Mouse (Mus musculus) cerebellum, adult 8-10 months (tissue): Measurements from ENCODE around the gene Pla2g5.
A peak's percentile ranks its signal among the peaks of the same experiment; 100 is the strongest.

Source experiments
- DNase-seq: peaks from one replicate; pipeline ENCODE4 v3.0.0; 2022

Pla2g5 gene

DNA sequence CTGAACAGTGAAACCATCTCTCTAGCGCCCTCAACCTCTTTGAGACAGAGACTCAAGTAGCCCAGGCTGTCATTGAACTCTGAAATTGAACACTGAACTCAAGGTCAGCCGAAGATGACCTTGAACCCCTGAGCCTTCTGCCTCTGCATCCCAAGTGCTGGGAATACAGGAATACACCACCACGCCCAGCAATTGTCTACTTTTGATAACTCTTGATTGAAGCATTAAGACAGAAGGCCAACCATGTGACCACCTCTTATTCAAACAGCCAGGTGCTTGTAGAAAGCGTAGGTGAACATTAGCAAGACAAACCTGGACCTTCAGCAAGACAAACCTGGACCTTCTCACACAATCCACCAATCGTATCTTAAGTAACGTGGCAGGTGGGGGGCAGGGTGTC is 68.9 kb downstream of the Pla2g5 start:
- DNase-seq: no peak

- peak; percentile 7 for DNase-seq
These were observed 70.0 kb downstream of the Pla2g5 start for GRCm38 (mm10) chr4:138793276-138793675.

- no peak for DNase-seq
These were observed 70.7 kb downstream of the Pla2g5 start for GRCm38 (mm10) chr4:138792599-138792998.

- DNase-seq: no peak
These were observed 71.8 kb downstream of the Pla2g5 start for GRCm38 (mm10) chr4:138791452-138791851.

GRCm38 (mm10) chr4:138788381-138788780 is 74.9 kb downstream of the Pla2g5 start:
- no peak for DNase-seq

DNA sequence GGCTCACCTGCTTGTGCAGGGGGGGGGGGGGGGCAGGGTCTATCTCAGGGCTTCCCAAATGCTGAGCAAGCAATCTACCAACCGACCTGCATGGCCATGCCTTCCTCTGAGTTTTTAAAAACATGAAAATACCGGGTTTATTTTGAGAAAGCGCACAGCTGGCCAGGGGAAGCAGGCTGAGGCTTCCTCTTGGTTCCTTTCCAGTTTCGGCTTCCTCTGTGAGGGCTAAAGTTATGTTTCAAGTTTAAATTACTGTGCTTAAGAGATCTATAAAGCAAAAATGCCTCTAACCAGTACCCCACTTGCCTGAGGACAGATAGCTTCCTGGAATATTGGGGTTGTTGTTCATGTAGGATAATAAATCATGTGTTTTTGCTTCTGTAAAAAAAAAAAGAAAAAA is 77.1 kb downstream of the Pla2g5 start:
- no peak for DNase-seq

- no peak for DNase-seq
These were observed 77.6 kb downstream of the Pla2g5 start for GRCm38 (mm10) chr4:138785721-138786120.

DNA sequence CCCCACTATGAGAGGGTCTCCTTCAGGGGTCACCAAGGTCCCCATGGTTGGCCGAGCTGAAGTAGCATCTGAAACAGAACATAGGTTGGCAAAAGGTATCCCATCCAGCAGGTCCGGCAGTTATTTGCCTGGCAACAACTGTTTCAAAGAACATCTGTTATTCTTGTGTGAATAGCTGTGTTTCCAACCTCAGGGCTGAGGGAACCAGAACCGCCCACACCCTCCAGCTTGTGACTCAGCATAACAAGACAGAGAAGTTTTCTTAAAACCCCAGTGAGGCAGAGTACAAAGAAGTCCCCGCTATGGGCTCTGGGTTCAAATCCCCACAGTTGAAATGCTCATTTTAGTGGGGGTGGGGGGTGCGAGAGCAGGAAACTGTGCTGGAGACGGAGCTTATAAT is 81.2 kb downstream of the Pla2g5 start:
- DNase-seq: no peak

DNA sequence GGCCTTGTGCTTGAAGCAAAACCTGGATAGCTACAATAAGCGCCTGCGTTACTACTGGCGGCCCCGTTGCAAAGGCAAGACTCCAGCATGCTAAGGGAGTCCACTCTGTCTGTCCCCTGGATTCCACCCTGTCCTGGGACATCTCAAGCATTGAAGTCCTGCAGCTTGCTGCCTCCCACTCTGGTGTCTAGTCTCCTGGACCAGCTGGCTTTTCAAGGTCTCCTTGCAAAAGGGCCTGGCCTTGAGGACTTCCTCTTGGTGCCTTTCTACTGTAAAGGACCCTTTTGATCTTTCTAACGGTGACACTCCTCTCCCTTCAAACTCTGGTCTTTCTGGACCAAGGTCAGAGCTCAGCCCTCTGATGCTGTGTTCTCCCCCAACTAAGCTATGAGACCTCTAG is 83.0 kb downstream of the Pla2g5 start:
- DNase-seq: no peak

DNA sequence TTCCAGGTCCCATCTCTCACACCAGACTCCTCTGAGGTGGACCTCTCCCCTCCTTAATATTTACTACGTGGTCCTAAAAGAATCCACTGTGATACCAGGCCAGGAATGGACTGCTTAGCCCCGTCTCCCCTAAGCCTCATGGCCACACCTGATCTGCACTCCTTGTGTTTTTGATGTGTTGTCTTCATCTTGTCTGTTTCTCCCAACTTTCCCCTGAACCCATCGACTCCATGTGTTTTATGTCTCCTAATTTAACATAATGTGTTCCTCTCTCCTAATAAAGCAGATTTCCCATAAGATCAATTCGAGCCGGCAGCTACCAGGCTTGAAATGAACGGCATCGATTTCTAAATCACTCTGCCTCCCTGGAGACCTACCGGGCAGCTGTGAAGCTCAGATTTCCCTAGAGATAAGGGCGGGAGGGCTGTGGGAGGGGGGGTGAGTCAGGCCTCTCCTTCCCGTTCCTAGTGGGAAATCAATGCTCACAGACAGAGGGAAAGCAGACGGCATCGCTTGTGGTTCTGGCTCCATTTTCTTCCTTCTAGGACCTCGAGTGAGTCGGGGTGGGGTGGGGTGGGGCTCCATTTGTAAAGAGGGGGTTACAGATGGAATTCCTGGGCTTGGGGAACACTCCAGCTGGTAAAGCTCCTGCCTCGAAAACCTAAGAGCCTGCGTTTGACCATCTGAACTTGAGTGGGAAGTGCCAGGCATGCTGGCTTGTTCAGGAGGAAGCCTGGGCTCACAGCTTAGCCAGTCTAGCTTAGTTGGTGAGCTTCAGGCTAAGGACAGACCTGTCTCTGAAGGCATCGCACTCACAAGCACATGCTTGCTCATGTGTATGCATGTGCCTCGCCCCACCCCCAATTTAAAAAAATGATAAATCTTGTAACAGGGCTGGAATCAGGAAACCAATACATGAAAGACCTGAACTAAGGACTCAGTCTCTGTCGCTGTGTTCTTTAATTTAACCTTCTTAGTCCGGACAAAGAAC is 85.6 kb downstream of the Pla2g5 start:
- DNase-seq: no peak

DNA sequence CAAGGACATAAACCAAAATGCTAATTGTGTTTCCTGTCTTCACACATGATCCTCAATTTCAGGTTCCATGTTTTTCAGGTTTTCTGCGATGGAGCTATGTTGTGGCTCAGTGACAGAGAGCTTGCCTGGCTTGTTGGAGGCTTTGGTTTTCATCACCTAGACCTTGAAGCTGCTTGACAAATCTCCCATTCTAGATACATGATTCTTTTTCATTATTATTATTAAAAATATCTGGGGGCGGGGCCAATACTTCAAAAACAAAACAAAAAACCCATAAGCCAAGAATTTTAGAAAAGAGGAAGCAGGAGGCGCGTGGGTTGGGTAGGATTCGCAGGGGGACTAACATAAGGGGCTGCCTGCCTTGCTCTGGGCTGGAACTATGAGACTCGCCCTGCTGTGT is 87.8 kb downstream of the Pla2g5 start, which contains the start of gene Pla2g2d:
TSS of gene Pla2g2d (plus strand) at position 301 of the 400 bp plus-strand sequence.
- DNase-seq: no peak

GRCm38 (mm10) chr4:138772386-138772785 is 90.9 kb downstream of the Pla2g5 start:
- no peak for DNase-seq

DNA sequence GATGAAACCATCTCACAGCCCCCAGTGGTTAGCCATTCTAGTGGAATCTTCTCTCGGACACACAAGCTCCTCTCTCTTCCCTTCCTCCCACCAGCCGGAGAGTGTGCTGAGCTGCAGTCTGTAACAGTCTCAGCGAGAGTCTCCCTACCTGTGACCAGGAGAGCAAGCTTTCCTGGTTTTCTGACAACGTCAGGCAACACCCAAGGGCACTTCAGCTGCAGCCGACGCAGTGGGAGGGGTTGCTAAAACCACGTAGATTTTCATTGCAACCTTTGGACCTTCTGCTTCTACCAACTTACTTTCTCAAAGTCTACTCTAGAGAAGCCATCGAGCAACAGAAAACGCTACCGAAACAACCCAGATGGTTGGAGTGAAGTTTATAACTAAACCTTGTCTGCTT is 91.3 kb downstream of the Pla2g5 start:
- DNase-seq: no peak

GRCm38 (mm10) chr4:138762266-138762665 is 101.0 kb downstream of the Pla2g5 start:
- no peak for DNase-seq

DNA sequence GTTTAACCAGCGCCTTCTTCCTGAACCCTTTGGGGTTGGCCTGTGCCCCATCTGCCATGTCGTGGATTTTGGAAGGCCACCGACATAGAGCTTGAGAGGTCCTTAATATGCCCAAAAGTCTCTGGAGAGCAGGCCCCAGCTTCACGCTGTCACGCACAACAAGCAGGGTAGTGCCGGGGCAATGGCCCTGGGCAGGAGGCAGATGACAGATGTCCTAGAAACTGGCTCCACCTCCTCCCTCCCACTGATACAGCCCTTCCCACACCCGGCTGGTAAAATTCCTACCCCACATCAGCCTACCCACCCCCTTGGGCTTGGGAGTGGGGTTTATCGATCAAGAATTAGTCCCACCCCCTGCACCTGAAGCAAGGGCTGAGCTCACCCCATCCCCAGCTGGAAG is 105.9 kb downstream of the Pla2g5 start, which contains the start of gene Pla2g2f:
TSS of gene Pla2g2f (minus strand) at position 211 of the 400 bp plus-strand sequence.
- DNase-seq: no peak

GRCm38 (mm10) chr4:138755983-138756382 is 107.3 kb downstream of the Pla2g5 start:
- no peak for DNase-seq

- no peak for DNase-seq
These were observed 107.8 kb downstream of the Pla2g5 start for GRCm38 (mm10) chr4:138755439-138755838.

DNA sequence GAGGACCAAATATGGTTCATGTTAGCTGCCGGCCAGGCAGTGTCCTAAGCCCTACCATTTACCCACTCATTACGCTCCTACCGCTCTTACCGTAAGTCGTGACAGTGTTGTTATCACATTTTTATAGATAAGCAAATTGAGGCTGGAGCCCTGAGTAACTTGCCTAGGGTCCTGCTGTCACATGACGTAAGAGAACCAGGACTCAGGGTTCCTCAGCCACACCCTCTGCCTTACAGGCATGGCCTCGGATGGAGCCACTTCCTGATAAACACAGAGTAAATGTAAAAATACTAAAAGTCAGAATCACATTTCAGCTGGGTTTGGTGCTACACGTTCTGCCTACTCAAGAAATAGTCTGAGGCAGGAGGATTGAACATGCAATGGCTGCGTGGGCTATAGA is 108.8 kb downstream of the Pla2g5 start:
- no peak for DNase-seq

GRCm38 (mm10) chr4:138753608-138754007 is 109.7 kb downstream of the Pla2g5 start:
- DNase-seq: no peak

DNA sequence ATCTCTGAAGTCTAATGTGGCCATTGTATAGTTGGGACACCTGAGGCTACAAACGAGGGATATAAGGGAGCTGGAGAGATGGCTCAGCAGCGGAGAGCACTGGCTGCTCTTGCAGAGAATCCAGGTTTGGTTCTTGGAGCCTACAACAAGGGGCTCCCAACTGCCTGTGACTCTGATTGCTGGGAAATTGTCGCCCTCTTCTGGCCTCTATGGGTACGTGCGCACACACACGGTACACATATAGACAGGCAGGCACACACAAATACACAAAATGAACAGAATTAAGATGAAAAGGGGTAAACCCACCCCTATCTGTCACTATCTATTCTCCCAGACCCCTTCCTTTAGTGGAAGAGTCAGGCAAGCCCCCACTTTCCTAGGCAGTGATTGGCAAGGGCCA is 110.7 kb downstream of the Pla2g5 start:
- DNase-seq: no peak
